Mouse (Mus musculus) gastrocnemius, postnatal 25 days (tissue): ENCODE measurements around the gene Lrrc28. TPM values are rescaled to one million over a fixed set of nuclear protein-coding genes. Genes with fewer than 3 reads are reported as not detected.
A peak's percentile ranks its signal among the peaks of the same experiment; 100 is the strongest.

Experiments
- DNase-seq: peaks from one replicate; pipeline ENCODE4 v3.0.0; 2022
- total RNA-seq, 2 experiments: library from RNA; stranded (reverse); gene quantifications; 1 replicate in 1 of 2; 2 replicates in 1 of 2; pipeline ENCODE4 v1.2.3; 2021

Lrrc28 gene
- total RNA-seq, 2 experiments from 2014 or later: 19.2 to 25.1 TPM

GRCm38 (mm10) chr7:67486925-67487760, 157.9 kb downstream of the Lrrc28 start:
- peak; percentile 76 for DNase-seq

- no peak for DNase-seq
Observed at GRCm38 (mm10) chr7:67486417-67486816, 158.7 kb downstream of the Lrrc28 start.

- no peak for DNase-seq
Observed at GRCm38 (mm10) chr7:67483698-67484097, 161.4 kb downstream of the Lrrc28 start.

GRCm38 (mm10) chr7:67479576-67480413, 165.3 kb downstream of the Lrrc28 start:
- no peak for DNase-seq

GRCm38 (mm10) chr7:67479168-67479567, 165.9 kb downstream of the Lrrc28 start:
- no peak for DNase-seq

- no peak for DNase-seq
Observed at GRCm38 (mm10) chr7:67477996-67478395, 167.1 kb downstream of the Lrrc28 start.

- no peak for DNase-seq
Observed at GRCm38 (mm10) chr7:67471295-67471694, 173.8 kb downstream of the Lrrc28 start.

GRCm38 (mm10) chr7:67468802-67469408, 176.2 kb downstream of the Lrrc28 start:
- no peak for DNase-seq

- DNase-seq: no peak
Observed at GRCm38 (mm10) chr7:67468180-67468579, 176.9 kb downstream of the Lrrc28 start.

GRCm38 (mm10) chr7:67466322-67466721, 178.7 kb downstream of the Lrrc28 start:
- no peak for DNase-seq

GRCm38 (mm10) chr7:67464633-67465032, 180.4 kb downstream of the Lrrc28 start:
- no peak for DNase-seq

GRCm38 (mm10) chr7:67463565-67463964, 181.5 kb downstream of the Lrrc28 start:
- DNase-seq: no peak

Other genes with a start within 250 kb of the Lrrc28 start
- 10 to 100 TPM; 17.1 to 21.7 TPM for gene Ttc23, start 2.1 kb upstream of the Lrrc28 start, total RNA-seq
- 100 to 1,000 TPM; 216 to 239 TPM for gene Synm, start 114.5 kb upstream of the Lrrc28 start, total RNA-seq